ENCODE assay signal across 8 mouse cellular contexts in the genomic region with DNA sequence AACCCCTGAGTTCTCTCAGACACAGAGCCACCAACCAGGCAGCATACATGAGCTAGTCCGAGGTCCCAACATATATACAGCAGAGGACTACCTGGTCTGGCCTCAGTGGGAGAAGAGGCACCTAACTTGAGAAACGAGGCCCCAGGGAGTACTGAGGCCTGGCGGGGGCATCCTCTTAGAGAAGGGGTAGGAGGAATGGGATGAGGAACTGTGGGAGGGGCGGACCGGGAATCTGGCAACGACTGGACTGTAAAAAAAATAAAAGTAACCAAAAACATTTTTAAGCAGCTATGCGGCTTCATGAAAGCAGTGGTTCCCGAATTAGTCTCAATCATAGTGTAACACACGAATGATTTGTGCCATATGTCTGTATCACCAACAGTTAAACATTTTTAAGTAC. TPM values are rescaled to one million over a fixed set of nuclear protein-coding genes. Genes with fewer than 3 reads are reported as not detected.
A peak's percentile ranks its signal among the peaks of the same experiment; 100 is the strongest.
DNase-seq lines count a peak whose midpoint lies in the region; ATAC-seq and TF ChIP-seq lines count a peak whose summit lies in the region.

No protein-coding gene starts in this region.

- no peaks in the 10 kb centered on the region for H3K27me3 ChIP-seq in lung, embryonic 14.5 days (ENCODE audit: insufficient read depth, low read length)
- H3K27me3 ChIP-seq in embryonic facial prominence, embryonic 12.5 days = no peaks in the 10 kb centered on the region
- no peaks in the 10 kb centered on the region for H3K27me3 ChIP-seq in hindbrain, embryonic 16.5 days (replicated peaks; ENCODE audit: control insufficient read depth, insufficient read depth, low read length)

- H3K4me2 ChIP-seq in lung, embryonic 14.5 days = peak overlapping the region; percentile 93
- peak overlapping the region; percentile 71 for H3K4me2 ChIP-seq in embryonic facial prominence, embryonic 12.5 days (replicated peaks)
- peak overlapping the region; percentile 59 for H3K4me2 ChIP-seq in hindbrain, embryonic 16.5 days (ENCODE audit: low read length)

- peak overlapping the region; percentile 96 for H3K9ac ChIP-seq in lung, embryonic 14.5 days
- peak overlapping the region; percentile 91 for H3K9ac ChIP-seq in embryonic facial prominence, embryonic 12.5 days
- H3K9ac ChIP-seq in hindbrain, embryonic 16.5 days (ENCODE audit: low read depth, low read length) = peak overlapping the region; percentile 99

- H3K4me1 ChIP-seq in lung, embryonic 14.5 days (ENCODE audit: insufficient read depth) = peaks cover 8% of the 10 kb centered on the region; the same call in 1 of the 2 replicates
- H3K4me1 ChIP-seq in embryonic facial prominence, embryonic 12.5 days = peaks cover 12% of the 10 kb centered on the region
- H3K4me1 ChIP-seq in hindbrain, embryonic 16.5 days (ENCODE audit: control insufficient read depth, insufficient read depth, low read depth, low read length) = peaks cover 13% of the 10 kb centered on the region

- ATAC-seq in lung, embryonic 14.5 days (ENCODE audit: insufficient read depth) = peak; percentile 39
- ATAC-seq in embryonic facial prominence, embryonic 12.5 days (ENCODE audit: insufficient number of reproducible peaks, insufficient read depth, low FRiP score, low TSS enrichment) = no peak
- peak; percentile 9; the same call in 1 of the 2 replicates for ATAC-seq in hindbrain, embryonic 16.5 days

- H3K79me2 ChIP-seq in macrophage (ENCODE audit: inconsistent target) = peaks cover 40% of the 10 kb centered on the region

- peak overlapping the region; percentile 98 for H3K4me3 ChIP-seq in lung, embryonic 14.5 days (ENCODE audit: low read depth, low read length)
- peak overlapping the region; percentile 98 for H3K4me3 ChIP-seq in embryonic facial prominence, embryonic 12.5 days
- H3K4me3 ChIP-seq in hindbrain, embryonic 16.5 days (ENCODE audit: low read length) = peak overlapping the region; percentile 99
- peak overlapping the region; percentile 98 for H3K4me3 ChIP-seq in macrophage (ENCODE audit: inconsistent target)

- H3K9me3 ChIP-seq in lung, embryonic 14.5 days (ENCODE audit: low read depth, low read length) = no peaks in the 10 kb centered on the region
- H3K9me3 ChIP-seq in embryonic facial prominence, embryonic 12.5 days = no peaks in the 10 kb centered on the region
- H3K9me3 ChIP-seq in hindbrain, embryonic 16.5 days (ENCODE audit: control insufficient read depth, low read length) = no peaks in the 10 kb centered on the region

- 3% methylated on average over 9 of the region's 9 CpGs for WGBS in lung, embryonic 14.5 days
- WGBS in embryonic facial prominence, embryonic 12.5 days = 7% methylated on average over 9 of the region's 9 CpGs
- 7% methylated on average over 9 of the region's 9 CpGs for WGBS in hindbrain, embryonic 16.5 days
- 10% methylated on average over 9 of the region's 9 CpGs for WGBS in macrophage (ENCODE audit: missing documents)

- H3K27ac ChIP-seq in lung, embryonic 14.5 days (ENCODE audit: low read depth) = peak overlapping the region; percentile 93
- H3K27ac ChIP-seq in embryonic facial prominence, embryonic 12.5 days = peak overlapping the region; percentile 96
- peak overlapping the region; percentile 93 for H3K27ac ChIP-seq in hindbrain, embryonic 16.5 days (ENCODE audit: low read depth, low read length)
- peak overlapping the region; percentile 51 for H3K27ac ChIP-seq in macrophage

- peaks cover 18% of the 10 kb centered on the region for H3K36me3 ChIP-seq in lung, embryonic 14.5 days (ENCODE audit: insufficient read depth)
- peaks cover 15% of the 10 kb centered on the region for H3K36me3 ChIP-seq in embryonic facial prominence, embryonic 12.5 days
- H3K36me3 ChIP-seq in hindbrain, embryonic 16.5 days (ENCODE audit: control insufficient read depth, insufficient read depth, low read length) = peaks cover 5% of the 10 kb centered on the region
- peaks cover 20% of the 10 kb centered on the region; the same call in 1 of the 2 replicates for H3K36me3 ChIP-seq in macrophage (ENCODE audit: inconsistent target)

- DNase-seq in lung, embryonic 14.5 days = peak; percentile 47
- DNase-seq in lung, postnatal 25 days (ENCODE audit: low spot score) = no peak
- DNase-seq in urinary bladder, postnatal 14 days (ENCODE audit: low spot score) = no peak
- no peak for DNase-seq in thymus, postnatal 25 days
- DNase-seq in thymus, postnatal 10 days (ENCODE audit: low spot score in 2 of 2) = no peak

- no peak for TF ChIP-seq CTCF in lung, embryonic 14.5 days (IDR thresholded peaks at IDR 0.05; ENCODE audit: low read depth)

RNA-seq across cellular contexts. Expression of a gene that starts 0.7 kb away (rescaled TPM):
- 195 and 197 TPM in 2 replicates for polyA plus RNA-seq in lung, embryonic 14.5 days (2014; fragmentation: Nextera tagmentation; extraction: Ambion mirVana)
- polyA plus RNA-seq in embryonic facial prominence, embryonic 12.5 days (2016; fragmentation: Nextera tagmentation; extraction: Ambion mirVana) = 166 and 177 TPM in 2 replicates
- 244 and 260 TPM in 2 replicates for polyA plus RNA-seq in hindbrain, embryonic 16.5 days (2015; fragmentation: Nextera tagmentation; extraction: Ambion mirVana)
- 10 to 100 TPM in 24 of 26 experiments, 1 to 10 TPM in 2; 5.6 to 32.3 (median 23.6) TPM for total RNA-seq in macrophage (2018; cell fraction: chromatin; rRNA removed)
- 10 to 100 TPM; 52.1 to 82.4 (median 65.0) TPM for total RNA-seq in macrophage (2018; cell fraction: cytosol; rRNA removed)
- total RNA-seq in macrophage (2018; cell fraction: nucleus; rRNA removed) = 10 to 100 TPM in 25 of 26 experiments, 1 to 10 TPM in 1; 7.6 to 38.3 (median 25.3) TPM
- polyA plus RNA-seq in macrophage (2018) = 72.9 to 108 TPM (median 91.4 TPM) in 3 replicates

RNA-seq across cellular contexts. Expression of a gene that starts 35.8 kb away (rescaled TPM):
- 0.22 and 0.31 TPM in 2 replicates for polyA plus RNA-seq in lung, embryonic 14.5 days (2014; fragmentation: Nextera tagmentation; extraction: Ambion mirVana)
- polyA plus RNA-seq in embryonic facial prominence, embryonic 12.5 days (2016; fragmentation: Nextera tagmentation; extraction: Ambion mirVana) = 0.56 and 0.60 TPM in 2 replicates
- 0.48 and 0.49 TPM in 2 replicates for polyA plus RNA-seq in hindbrain, embryonic 16.5 days (2015; fragmentation: Nextera tagmentation; extraction: Ambion mirVana)
- not detected for total RNA-seq in macrophage (2018; cell fraction: chromatin; rRNA removed)
- under 1 TPM in 8 of 26 experiments, not detected in 18; 0.07 to 0.19 (median 0.12) TPM for total RNA-seq in macrophage (2018; cell fraction: cytosol; rRNA removed)
- not detected for total RNA-seq in macrophage (2018; cell fraction: nucleus; rRNA removed)
- polyA plus RNA-seq in macrophage (2018) = 0.10 TPM in 1 of 3 replicates, not detected in the others

RNA-seq across cellular contexts. Expression of a gene that starts 43.1 kb away (rescaled TPM):
- polyA plus RNA-seq in lung, embryonic 14.5 days (2014; fragmentation: Nextera tagmentation; extraction: Ambion mirVana) = 14.9 and 15.3 TPM in 2 replicates
- 15.4 and 16.0 TPM in 2 replicates for polyA plus RNA-seq in embryonic facial prominence, embryonic 12.5 days (2016; fragmentation: Nextera tagmentation; extraction: Ambion mirVana)
- 8.0 and 9.2 TPM in 2 replicates for polyA plus RNA-seq in hindbrain, embryonic 16.5 days (2015; fragmentation: Nextera tagmentation; extraction: Ambion mirVana)
- total RNA-seq in macrophage (2018; cell fraction: chromatin; rRNA removed) = 10 to 100 TPM; 11.0 to 90.3 (median 38.2) TPM
- 10 to 100 TPM; 11.3 to 22.4 (median 15.3) TPM for total RNA-seq in macrophage (2018; cell fraction: cytosol; rRNA removed)
- 100 to 1,000 TPM in 1 of 26 experiments, 10 to 100 TPM in 25; 17.3 to 102 (median 52.7) TPM for total RNA-seq in macrophage (2018; cell fraction: nucleus; rRNA removed)
- polyA plus RNA-seq in macrophage (2018) = 9.4 to 12.6 TPM (median 12.5 TPM) in 3 replicates
